Mouse (Mus musculus) granulocyte monocyte progenitor cell, adult 5-6 weeks (primary cell): ENCODE measurements around the gene Hoxb9. TPM values are rescaled to one million over a fixed set of nuclear protein-coding genes. Genes with fewer than 3 reads are reported as not detected.

ENCODE experiments used
- ATAC-seq: replicated peaks from 2 replicates; pipeline ENCODE4 v1.8.0; 2016; ENCODE audit warnings: mild to moderate bottlenecking, moderate TSS enrichment, inconsistent platforms; ENCODE audit not compliant: poor library complexity, severe bottlenecking
- total RNA-seq, 2 experiments: library from RNA; stranded (forward) in 1 of 2; stranded (reverse) in 1 of 2; fragments of 200-712, 200-1000 nt in 1 of 2; fragments of >200 nt in 1 of 2; fragmentation: Nextera tagmentation in 1 of 2; gene quantifications; 2 replicates each; pipeline ENCODE4 v1.2.3; 2014 to 2017

Gene Hoxb9
- total RNA-seq, 2 experiments from 2014 or later, result not detected

DNA sequence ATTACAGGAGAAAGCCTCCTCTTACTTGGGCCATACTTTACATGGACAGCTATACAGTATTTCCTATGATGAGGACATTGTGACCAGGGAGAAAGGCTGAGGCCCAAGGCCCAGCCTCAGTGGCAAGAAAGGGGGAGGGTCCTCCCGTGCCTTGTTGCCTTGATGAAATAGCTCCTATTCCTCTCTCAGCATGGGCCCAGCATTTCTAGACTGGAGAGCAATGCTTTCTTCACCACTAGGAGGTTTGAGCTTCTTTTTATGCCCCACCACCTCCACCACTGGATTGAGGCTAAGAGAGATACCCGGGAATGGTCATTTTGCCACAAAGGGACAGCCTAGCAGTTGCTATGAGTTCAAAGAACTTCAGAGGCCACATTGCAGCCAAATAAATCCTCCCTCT, 25.7 kb downstream of the Hoxb9 start:
- ATAC-seq, result no peak

DNA sequence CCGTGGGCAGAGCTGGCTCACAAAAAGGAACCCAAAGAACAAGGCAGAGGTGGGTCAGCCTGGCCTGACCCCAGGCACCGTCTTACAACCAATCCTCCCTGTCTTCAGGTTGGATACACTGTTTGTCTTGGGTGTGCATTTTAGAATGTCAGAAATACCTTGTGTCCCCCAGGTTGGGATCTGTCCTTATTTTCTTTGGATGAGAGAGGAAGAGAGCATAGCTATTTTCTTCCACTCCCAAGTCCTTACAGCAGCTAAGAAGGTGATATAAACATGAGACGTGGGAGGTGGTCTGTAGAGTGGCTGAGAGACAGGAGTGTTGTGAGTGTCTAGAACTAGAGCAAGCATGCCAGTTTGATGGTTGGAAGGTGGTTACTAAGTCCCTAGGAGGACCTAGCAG, 26.2 kb downstream of the Hoxb9 start:
- no peak for ATAC-seq

DNA sequence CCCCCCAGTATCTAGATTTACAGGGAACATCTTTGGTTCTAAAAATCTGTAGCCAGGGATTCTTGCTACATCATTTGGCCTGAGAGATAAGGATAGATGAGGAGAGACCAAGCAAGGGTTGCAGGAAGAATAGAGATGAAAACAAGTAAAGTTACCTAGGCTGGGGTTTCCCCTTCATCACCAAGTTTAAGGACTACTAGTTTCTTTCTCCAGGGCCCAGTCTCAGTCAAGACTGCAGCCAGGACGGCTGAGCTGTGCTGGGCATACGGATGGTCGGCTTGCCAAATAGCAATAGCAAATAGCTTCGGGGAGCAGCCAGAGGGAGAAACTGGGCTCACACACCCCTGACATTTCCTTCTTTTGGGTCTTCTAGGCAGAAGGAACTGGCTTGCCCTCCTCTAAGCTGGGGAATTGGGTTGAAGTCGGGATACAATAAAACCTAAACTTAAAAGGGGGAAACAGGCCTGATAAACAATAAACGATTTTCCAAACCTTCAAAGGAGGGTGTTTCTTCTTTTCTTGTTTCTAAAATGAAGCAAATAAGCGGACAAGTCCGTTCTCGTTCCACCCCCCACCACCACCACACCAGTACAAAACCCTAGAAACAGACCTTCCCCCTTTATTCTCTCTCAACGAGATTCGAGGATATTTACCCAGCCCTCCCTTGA, 26.8 kb downstream of the Hoxb9 start:
- ATAC-seq, result no peak

DNA sequence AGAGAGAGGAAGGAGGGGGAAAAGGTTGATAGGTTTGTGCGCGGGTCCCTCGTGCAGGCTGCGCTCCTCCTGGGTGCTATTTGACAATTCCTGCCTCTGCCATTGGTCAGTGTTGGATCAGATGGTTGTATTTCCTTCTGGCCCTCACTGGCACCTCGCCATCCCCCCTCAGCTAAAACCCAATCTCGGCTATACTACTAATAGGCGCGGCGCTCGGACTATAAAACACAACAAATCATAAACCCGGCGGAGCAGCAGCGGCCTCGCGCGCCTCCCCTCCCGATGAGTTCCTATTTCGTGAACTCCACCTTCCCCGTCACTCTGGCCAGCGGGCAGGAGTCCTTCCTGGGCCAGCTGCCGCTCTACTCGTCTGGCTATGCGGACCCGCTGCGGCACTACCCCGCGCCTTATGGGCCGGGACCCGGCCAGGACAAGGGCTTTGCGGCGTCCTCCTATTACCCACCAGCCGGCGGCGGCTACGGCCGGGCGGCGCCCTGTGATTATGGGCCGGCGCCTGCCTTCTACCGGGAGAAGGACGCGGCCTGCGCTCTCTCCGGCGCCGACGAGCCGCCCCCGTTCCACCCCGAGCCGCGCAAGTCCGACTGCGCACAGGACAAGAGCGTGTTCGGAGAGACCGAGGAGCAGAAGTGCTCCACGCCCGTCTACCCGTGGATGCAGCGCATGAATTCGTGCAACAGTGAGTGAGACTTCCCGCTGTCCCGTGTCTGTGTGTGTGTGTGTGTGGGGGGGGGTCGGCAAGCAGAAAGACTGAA, 27.8 kb downstream of the Hoxb9 start:
- peak; percentile 9; the same call in 1 of the 2 replicates for ATAC-seq

DNA sequence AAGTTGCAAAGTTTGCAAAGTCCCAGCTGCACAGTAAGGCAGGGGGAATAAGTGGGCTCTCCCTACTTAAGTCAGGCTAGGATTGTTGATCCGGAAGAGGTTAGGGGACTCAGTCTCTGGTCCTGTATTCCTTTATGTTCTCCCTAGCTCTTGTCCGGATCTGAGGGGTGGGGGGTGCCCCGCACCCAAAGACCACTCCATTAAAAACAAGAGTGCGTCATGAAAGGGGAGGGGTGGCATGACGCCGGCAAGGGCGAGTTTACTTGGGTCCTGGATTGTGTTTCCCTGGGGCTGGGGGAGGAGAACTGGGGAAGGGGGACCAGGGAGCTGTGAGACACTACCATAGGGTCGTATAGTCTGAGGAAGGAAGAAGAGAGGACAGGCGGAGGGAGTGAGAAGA, 28.5 kb downstream of the Hoxb9 start:
- no peak for ATAC-seq

DNA sequence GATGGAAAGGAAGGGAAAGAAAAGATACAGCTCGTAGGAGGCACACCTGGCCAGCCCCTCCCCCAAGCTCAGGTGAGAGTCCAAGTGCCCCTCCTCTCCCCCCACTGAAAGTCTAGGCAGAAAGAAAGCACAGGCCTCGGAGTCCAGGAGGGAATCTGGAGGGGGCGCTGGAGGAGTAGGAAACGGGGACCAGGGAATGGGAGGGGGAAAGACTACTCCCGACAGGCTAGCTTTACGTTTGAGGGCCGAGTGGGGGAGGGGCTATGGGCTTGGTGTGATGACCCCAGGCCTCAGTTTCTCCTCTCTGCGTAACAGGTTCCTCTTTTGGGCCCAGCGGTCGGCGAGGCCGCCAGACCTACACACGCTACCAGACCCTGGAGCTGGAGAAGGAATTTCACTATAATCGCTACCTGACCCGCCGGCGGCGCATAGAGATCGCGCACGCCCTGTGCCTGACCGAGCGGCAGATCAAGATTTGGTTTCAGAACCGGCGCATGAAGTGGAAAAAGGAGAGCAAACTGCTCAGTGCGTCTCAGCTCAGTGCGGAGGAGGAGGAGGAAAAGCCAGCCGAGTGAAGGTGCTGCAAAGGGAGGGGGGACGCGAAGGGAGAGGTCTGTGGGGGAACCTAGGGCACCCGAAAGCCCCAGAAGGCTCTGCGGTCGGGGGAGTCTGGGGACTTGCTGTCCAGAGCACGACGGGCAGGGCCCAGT, 29.3 kb downstream of the Hoxb9 start:
- no peak for ATAC-seq

DNA sequence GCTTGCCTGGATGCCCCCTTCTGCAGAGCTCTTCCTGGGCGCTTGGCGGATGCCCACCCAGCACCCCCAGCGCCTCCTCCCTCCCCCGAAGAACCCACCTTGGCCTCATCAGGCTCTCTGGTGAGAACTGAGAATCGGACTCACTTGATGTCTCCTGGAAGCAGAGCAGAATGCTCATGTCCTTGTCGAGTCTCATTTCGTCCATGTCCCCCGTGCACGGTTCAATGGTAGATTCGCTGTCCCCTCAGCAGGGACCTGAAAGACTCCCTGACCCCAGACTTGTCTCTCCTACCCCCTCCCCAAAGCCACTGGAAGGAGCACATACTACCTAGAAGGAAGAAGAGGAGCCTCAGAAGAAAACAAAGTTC, 29.8 kb downstream of the Hoxb9 start:
- ATAC-seq, result no peak

DNA sequence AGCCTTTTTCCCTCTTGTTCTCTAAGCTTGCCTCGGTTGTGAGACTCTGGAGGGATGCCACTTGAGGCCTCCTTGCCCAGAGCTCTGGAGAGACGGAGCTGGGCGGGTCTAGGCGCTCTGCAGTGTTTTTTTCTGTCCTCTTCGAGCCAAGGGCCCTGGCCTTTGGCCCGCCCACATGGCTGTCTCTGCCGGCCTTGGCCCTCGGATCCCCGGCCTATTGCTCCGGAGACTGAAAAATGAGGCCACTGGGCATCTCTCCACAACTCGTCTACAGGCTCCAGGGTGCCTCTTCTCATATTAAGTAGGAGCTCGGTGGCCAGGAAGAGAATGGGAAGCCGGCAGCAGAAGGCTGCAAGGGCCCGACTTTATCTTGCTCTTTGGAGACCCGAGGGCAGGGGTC, 30.6 kb downstream of the Hoxb9 start:
- no peak for ATAC-seq

DNA sequence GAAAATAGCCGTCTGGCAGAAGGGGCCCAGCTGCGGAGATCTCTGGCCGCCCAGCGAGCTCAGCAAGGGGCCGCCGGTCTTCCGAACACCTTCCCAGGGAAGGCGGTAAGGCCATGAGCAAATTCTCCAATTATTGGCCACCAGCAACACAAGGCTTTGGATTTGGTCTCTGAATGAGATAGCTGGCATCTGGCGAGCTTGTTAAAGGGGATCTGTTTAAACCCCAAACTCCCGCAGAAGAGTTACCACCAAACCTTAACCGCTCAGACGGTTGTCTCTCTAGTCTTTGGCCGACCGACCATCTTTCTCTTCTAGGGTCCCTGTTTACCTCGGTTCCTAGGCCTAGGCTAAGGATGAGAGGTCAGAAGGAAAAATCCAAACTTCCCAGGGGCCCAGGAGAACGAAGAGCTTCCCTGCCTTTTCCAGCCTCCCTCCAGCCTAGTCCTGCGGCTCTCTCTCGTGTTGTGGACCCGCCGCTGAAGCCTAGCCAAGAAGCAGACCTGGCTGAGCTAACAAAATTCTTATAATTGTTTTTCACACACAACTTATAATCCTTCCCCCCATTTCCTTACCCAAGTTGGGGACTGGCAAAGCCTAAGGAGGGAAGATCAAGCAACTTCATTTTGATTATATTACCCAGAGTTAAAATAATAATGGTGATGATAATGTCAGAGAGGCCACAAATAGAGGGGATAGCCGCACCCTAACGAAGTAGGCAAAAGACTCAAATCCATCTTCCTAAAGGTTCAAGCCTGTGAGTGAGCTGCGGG, 31.3 kb downstream of the Hoxb9 start:
- ATAC-seq, result no peak

DNA sequence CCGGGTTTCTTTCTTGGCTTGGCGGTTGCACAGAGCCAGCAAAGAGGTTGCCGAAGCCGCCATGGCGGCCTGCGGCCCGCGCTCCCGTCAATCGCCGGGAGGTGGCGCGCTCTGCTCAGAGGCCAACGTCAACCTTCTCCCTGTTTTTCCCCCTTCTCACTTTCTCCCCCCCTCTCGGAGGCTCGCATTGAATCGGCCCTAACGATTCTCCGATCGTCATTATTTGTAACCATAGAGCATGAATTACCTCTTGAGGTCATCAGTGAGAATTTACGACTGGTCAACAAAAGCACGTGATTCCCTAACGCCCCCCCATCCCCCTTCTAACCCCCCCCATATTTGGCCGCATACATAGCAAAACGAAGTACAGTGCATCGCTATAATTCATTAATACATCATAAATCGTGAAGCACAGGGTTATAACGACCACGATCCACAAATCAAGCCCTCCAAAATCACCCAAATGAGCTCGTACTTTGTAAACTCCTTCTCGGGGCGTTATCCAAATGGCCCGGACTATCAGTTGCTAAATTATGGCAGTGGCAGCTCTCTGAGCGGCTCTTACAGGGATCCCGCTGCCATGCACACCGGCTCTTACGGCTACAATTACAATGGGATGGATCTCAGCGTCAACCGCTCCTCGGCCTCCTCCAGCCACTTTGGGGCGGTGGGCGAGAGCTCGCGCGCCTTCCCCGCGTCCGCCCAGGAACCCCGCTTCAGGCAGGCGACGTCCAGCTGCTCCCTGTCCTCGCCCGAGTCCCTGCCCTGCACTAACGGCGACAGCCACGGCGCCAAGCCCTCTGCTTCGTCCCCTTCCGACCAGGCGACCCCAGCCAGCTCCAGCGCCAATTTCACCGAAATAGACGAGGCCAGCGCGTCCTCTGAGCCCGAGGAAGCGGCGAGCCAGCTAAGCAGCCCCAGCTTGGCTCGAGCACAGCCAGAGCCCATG, 32.2 kb downstream of the Hoxb9 start, which contains the start of gene Hoxb5:
Gene Hoxb5 (plus strand): TSS at position 186 of the 949 bp plus-strand sequence.
- peak; percentile 77 for ATAC-seq

DNA sequence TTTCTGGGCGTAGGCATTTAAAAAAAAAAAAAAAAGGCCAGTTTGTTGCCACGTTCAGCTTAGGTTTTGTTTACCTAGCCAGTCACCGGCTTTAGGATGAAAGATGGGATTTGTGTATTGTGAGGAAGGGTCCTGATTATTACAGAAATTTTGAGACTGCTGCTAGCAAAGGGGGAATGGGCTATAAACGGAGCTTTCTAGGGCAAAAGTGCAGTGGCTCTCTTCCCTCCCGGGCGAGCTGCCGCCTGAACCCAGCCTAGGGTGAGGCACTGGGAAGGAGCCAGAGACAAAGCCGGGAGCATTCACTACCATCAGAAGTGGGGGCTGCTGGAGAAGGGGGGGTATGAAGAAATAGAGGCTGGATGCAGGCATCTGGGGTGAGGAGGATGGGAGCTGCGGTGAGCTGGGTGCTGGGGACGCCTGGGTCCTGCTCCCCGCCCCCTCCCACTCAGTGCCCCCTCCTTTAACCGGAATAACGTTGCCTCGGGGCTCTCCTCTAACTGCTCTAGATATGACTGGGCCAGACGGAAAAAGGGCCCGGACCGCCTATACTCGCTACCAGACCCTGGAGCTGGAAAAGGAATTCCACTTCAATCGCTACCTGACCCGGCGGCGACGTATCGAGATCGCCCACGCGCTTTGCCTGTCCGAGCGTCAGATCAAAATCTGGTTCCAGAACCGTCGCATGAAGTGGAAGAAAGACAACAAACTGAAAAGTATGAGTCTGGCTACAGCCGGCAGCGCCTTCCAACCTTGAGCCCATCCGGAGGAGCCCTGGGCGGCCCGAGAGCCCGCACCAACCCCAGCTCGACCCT, 33.3 kb downstream of the Hoxb9 start:
- no peak for ATAC-seq

DNA sequence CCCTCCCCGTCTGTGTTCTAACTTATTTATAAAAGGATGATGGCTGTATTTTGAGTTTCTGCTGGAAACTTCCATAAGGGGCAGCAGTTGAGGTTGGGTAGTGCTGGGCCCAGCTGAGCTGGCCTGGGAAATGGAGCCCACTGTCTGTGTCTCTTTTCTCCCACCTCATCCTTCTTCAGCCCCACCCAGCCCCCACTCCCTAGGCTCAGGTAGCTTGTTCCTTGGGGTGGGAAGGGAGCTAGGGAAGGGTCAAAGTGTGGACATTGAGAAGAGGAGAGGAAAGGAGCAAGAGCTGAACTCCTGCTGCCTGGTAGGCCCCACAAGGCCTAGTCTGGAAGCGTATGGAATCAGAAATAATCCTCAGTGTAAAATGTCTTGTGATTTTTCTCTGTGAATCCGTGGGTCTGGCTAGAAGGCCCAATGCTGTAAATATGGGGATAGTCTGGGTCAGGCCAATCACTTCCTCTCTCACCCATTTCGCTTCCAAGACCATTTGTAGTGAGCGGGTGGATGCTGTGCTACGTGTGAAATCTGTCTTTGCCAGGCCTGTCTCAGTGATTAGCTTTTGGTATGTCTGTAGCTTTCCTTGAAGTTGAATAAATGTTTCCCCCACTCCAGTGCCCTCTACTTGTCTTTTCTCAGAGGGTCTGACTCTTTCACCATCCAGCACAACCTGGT, 34.4 kb downstream of the Hoxb9 start:
- no peak for ATAC-seq

DNA sequence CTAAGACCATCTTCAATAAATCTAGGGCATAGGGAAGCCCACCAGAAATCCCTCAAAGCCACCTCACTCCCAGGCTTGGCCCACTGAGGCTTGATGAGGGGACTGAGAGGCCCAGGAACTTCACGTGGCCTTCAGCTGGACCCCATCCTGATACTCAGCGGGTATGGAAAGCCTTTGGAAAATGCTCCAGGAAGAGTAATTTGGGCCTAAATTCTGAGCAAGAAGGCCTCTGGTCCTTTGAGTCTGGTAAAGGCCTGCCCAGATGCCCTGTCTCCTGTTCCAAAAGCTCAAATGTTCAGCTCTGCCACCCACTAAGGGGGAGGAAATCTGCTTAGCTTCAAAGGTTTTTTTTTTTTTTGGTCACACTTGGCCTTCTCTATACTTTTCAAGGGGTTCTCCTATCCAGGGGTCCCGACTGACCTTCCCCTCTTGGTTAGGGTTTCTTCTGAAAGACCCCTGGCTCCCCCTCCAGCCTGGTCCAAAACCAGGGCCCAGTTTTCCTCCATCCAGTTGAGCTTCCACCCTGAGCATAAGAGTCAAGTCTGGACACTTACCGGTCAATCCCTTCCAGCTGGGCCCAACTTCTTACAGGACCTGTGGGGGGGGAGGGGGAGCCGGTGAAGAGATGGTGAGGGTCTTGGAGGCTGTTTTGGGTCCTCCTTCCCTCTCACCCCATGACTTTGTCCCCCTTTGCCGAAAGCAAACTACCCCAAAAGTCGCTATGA, 35.1 kb downstream of the Hoxb9 start:
- no peak for ATAC-seq

DNA sequence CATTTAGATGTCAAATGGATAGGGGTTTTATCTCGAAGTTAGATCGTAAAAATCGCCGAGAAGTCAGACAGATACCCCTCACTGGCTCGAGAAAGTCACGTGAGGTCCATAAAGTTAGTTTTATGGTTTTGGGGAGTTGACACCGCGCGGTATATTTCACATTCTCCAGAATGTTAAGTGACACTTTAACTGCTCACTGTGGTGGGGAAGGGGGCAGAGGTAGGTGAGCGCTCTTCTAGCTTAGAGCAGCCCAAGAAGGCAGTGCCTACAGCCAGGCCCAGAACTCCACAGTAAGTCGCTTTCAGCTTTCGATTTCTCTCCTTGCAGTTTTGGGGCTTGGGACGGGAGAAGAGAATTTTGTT, 35.6 kb downstream of the Hoxb9 start:
- no peak for ATAC-seq

DNA sequence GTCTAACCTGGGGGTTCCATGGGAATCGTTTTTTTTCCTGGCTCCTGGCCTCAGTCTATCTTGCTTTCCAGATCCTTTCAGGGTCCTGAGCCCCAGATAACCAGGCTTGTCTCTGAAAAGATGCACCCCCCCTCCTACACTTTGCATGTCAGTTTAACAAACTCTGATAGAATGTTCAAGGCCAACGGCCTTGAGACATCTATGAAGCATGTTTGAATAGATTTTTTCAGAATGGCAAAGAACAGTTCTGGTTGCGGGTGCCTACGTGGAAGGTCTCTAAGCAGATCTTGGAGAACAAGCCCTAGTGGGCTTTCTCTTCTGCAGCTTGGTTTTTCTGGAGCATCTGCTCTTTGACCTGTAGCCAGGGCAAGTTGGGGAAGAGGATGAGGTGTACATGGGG, 37.5 kb downstream of the Hoxb9 start:
- no peak for ATAC-seq

DNA sequence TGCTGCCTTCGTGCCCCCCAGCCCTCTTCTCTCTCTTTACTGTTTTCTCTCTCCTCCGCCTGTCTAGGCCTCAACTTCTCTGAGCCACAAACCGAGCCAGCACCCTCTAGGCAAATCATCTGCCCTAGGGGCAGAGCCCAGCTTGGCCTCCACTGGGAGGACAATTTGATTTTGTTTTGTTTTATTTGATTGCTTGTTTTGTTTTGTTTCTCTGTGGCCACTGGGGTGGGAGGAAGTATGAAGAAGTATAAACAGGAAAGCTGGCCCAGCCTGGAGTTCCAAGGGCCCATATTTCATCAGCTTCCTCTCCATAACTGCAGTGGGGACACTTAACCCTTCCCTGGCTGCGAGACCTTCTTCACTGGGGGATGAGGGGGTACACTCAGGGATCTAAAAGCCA, 38.0 kb downstream of the Hoxb9 start:
- ATAC-seq, result no peak

DNA sequence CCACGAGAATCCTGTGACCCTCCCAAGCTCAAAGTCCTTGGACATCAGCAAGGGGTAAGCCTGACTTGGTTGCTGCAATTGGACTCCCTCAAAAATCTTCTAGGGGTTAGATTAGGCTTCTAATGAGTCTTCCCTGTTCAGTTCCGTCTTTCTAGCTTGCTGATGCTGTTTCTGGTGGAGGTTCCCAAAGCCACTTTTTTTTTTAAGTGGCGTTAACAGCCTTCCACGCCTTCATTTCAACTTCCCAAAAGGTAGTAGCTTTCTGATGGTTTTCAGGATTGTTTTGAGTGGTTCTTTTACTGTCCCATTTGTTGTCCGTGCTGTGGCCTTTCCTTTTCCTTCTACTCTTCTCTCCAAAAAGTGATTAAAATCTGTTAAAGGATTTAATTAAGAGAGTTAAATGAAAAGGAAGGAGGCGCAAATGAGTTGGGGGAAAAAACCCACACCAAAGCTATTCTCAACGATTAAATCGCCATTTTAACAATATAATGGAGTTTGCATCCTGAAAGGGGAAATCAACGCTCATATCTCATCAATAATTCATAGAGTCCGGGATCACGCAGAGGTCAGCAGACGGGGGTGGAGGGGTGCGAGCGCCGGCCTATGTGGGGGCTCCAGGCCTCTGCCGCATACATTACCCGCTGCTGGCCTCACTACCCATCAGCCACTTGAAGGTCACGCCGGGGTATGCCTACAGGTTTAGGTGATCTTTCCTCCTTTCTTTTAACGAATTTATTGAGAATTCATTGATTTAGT, 39.1 kb downstream of the Hoxb9 start:
- ATAC-seq, result no peak
